Mouse (Mus musculus): Measurements from ENCODE around the gene Rhox4e. TPM values are rescaled to one million over a fixed set of nuclear protein-coding genes. Genes with fewer than 3 reads are reported as not detected.
"Not testable (repeated sequence)": the region's sequence is repeated elsewhere in the genome, so short reads cannot be mapped to it uniquely, and the experiment has no call there.

The Rhox4e gene
- polyA plus RNA-seq (2015; fragmentation: Nextera tagmentation; extraction: Ambion mirVana), result not detected in 2 replicates

- H3K27me3 ChIP-seq (replicated peaks; ENCODE audit: insufficient read depth, low read length); H3K36me3 ChIP-seq (ENCODE audit: insufficient read depth, low read length); H3K4me1 ChIP-seq (ENCODE audit: insufficient read depth, low read depth, low read length); H3K4me3 ChIP-seq (ENCODE audit: low read depth, low read length); H3K27ac ChIP-seq (ENCODE audit: low read length); H3K9me3 ChIP-seq (ENCODE audit: low read length); ATAC-seq; H3K4me2 ChIP-seq (replicated peaks; ENCODE audit: low read depth, low read length); H3K9ac ChIP-seq (replicated peaks; ENCODE audit: low read depth); DNase-seq (ENCODE audit: low spot score): not testable (repeated sequence)
- 100% methylated on average over 5 of the region's 18 CpGs for WGBS
Measured at GRCm38 (mm10) chrX:37557112-37557511, at the start of gene Rhox4e. Rhox4e (plus strand) TSS chrX:37557412.

GRCm38 (mm10) chrX:37514059-37514458 lies 43.2 kb upstream of the Rhox4e start, which contains the start of gene Rhox4d:
Rhox4d (plus strand) TSS chrX:37514359.
- DNase-seq (ENCODE audit: low spot score); H3K9me3 ChIP-seq (ENCODE audit: low read length); H3K36me3 ChIP-seq (ENCODE audit: insufficient read depth, low read length); H3K9ac ChIP-seq (replicated peaks; ENCODE audit: low read depth); H3K27me3 ChIP-seq (replicated peaks; ENCODE audit: insufficient read depth, low read length); H3K4me3 ChIP-seq (ENCODE audit: low read depth, low read length); H3K4me2 ChIP-seq (replicated peaks; ENCODE audit: low read depth, low read length); H3K27ac ChIP-seq (ENCODE audit: low read length); ATAC-seq; H3K4me1 ChIP-seq (ENCODE audit: insufficient read depth, low read depth, low read length): not testable (repeated sequence)
- 90% methylated on average over 14 of the region's 18 CpGs for WGBS

GRCm38 (mm10) chrX:37530152-37530551 lies 27.1 kb upstream of the Rhox4e start, which contains the start of gene Rhox2e:
Rhox2e (plus strand) TSS chrX:37530452.
- not testable (repeated sequence) for H3K27me3 ChIP-seq (replicated peaks; ENCODE audit: insufficient read depth, low read length); H3K4me1 ChIP-seq (ENCODE audit: insufficient read depth, low read depth, low read length); H3K4me3 ChIP-seq (ENCODE audit: low read depth, low read length); ATAC-seq; H3K4me2 ChIP-seq (replicated peaks; ENCODE audit: low read depth, low read length); H3K27ac ChIP-seq (ENCODE audit: low read length); DNase-seq (ENCODE audit: low spot score); H3K9me3 ChIP-seq (ENCODE audit: low read length); H3K36me3 ChIP-seq (ENCODE audit: insufficient read depth, low read length); H3K9ac ChIP-seq (replicated peaks; ENCODE audit: low read depth)
- WGBS, result 73% methylated on average over 2 of the region's 8 CpGs

GRCm38 (mm10) chrX:37541719-37542118 lies 15.5 kb upstream of the Rhox4e start, which contains the start of gene Rhox3e:
Rhox3e (plus strand) TSS chrX:37542019.
- not testable (repeated sequence) for H3K4me2 ChIP-seq (replicated peaks; ENCODE audit: low read depth, low read length); H3K36me3 ChIP-seq (ENCODE audit: insufficient read depth, low read length); ATAC-seq; H3K9me3 ChIP-seq (ENCODE audit: low read length); H3K27me3 ChIP-seq (replicated peaks; ENCODE audit: insufficient read depth, low read length); DNase-seq (ENCODE audit: low spot score); H3K4me1 ChIP-seq (ENCODE audit: insufficient read depth, low read depth, low read length); H3K27ac ChIP-seq (ENCODE audit: low read length); H3K4me3 ChIP-seq (ENCODE audit: low read depth, low read length); H3K9ac ChIP-seq (replicated peaks; ENCODE audit: low read depth)
- WGBS, result no CpG with 5 or more reads among the region's 4 CpGs

- not testable (repeated sequence) for H3K9me3 ChIP-seq (ENCODE audit: low read length); H3K4me1 ChIP-seq (ENCODE audit: insufficient read depth, low read depth, low read length); H3K27ac ChIP-seq (ENCODE audit: low read length); H3K27me3 ChIP-seq (replicated peaks; ENCODE audit: insufficient read depth, low read length); ATAC-seq; DNase-seq (ENCODE audit: low spot score); H3K4me3 ChIP-seq (ENCODE audit: low read depth, low read length); H3K9ac ChIP-seq (replicated peaks; ENCODE audit: low read depth); H3K36me3 ChIP-seq (ENCODE audit: insufficient read depth, low read length); H3K4me2 ChIP-seq (replicated peaks; ENCODE audit: low read depth, low read length)
- WGBS, result 91% methylated on average over 6 of the region's 8 CpGs
Measured at GRCm38 (mm10) chrX:37571105-37571504, 13.9 kb downstream of the Rhox4e start, which contains the start of gene Rhox2f. Rhox2f (plus strand) TSS chrX:37571405.

- WGBS, result 47% methylated on average over 2 of the region's 2 CpGs
- not testable (repeated sequence) for H3K4me1 ChIP-seq (ENCODE audit: insufficient read depth, low read depth, low read length); H3K36me3 ChIP-seq (ENCODE audit: insufficient read depth, low read length); ATAC-seq; H3K9me3 ChIP-seq (ENCODE audit: low read length); H3K4me3 ChIP-seq (ENCODE audit: low read depth, low read length); H3K9ac ChIP-seq (replicated peaks; ENCODE audit: low read depth); H3K27me3 ChIP-seq (replicated peaks; ENCODE audit: insufficient read depth, low read length); H3K27ac ChIP-seq (ENCODE audit: low read length); DNase-seq (ENCODE audit: low spot score); H3K4me2 ChIP-seq (replicated peaks; ENCODE audit: low read depth, low read length)
Measured at GRCm38 (mm10) chrX:37572638-37573037, 15.4 kb downstream of the Rhox4e start.

- not testable (repeated sequence) for DNase-seq (ENCODE audit: low spot score); H3K36me3 ChIP-seq (ENCODE audit: insufficient read depth, low read length); ATAC-seq; H3K27ac ChIP-seq (ENCODE audit: low read length); H3K4me1 ChIP-seq (ENCODE audit: insufficient read depth, low read depth, low read length); H3K9me3 ChIP-seq (ENCODE audit: low read length); H3K4me3 ChIP-seq (ENCODE audit: low read depth, low read length); H3K9ac ChIP-seq (replicated peaks; ENCODE audit: low read depth); H3K27me3 ChIP-seq (replicated peaks; ENCODE audit: insufficient read depth, low read length); H3K4me2 ChIP-seq (replicated peaks; ENCODE audit: low read depth, low read length)
Measured at GRCm38 (mm10) chrX:37580692-37581091, 23.5 kb downstream of the Rhox4e start, which contains the start of gene Rhox3f. Rhox3f (plus strand) TSS chrX:37580992.

- WGBS, result 86% methylated on average over 7 of the region's 19 CpGs
- H3K9me3 ChIP-seq (ENCODE audit: low read length); ATAC-seq: not testable (repeated sequence)
Measured at GRCm38 (mm10) chrX:37607604-37608003, 50.4 kb downstream of the Rhox4e start, which contains the start of gene Rhox4f. Rhox4f (minus strand) TSS chrX:37607704.

More at GRCm38 (mm10) chrX:37607604-37608003, 50.4 kb downstream of the Rhox4e start, which contains the start of gene Rhox4f:
- H3K4me3 ChIP-seq (ENCODE audit: low read depth, low read length); DNase-seq (ENCODE audit: low spot score); H3K36me3 ChIP-seq (ENCODE audit: insufficient read depth, low read length); H3K4me2 ChIP-seq (replicated peaks; ENCODE audit: low read depth, low read length); H3K27me3 ChIP-seq (replicated peaks; ENCODE audit: insufficient read depth, low read length); H3K4me1 ChIP-seq (ENCODE audit: insufficient read depth, low read depth, low read length); H3K9ac ChIP-seq (replicated peaks; ENCODE audit: low read depth); H3K27ac ChIP-seq (ENCODE audit: low read length): not testable (repeated sequence)

Measured in lung, postnatal 0 days (tissue).